Mouse (Mus musculus): ENCODE results near the gene Gm8082.
"Not testable (repeated sequence)": the region's sequence is repeated elsewhere in the genome, so short reads cannot be mapped to it uniquely, and the experiment has no call there.

The Gm8082 gene

GRCm38 (mm10) chr14:42993524-42993923, at the start of gene Gm8082:
Gene Gm8082, minus strand, starts transcription at chr14:42993624.
- not testable (repeated sequence) for DNase-seq

- not testable (repeated sequence) for DNase-seq
Observed at GRCm38 (mm10) chr14:43015528-43015927, 22.1 kb upstream of the Gm8082 start, which contains the start of gene Gm10376. Gene Gm10376, minus strand, starts transcription at chr14:43015628.

Data from cerebellum, postnatal 25 days (tissue).